Mouse (Mus musculus): Measurements from ENCODE around the gene Ppp1r12c.

GRCm38 (mm10) chr7:4536369-4536768 lies 34.9 kb upstream of the Ppp1r12c start:
- TF ChIP-seq EP300 (IDR thresholded peaks at IDR 0.05; ENCODE audit: low read depth in 1 of 2, low read length in 2 of 2) (no peak), CTCF (IDR thresholded peaks at IDR 0.05 in 2 of 3, conservative IDR thresholded peaks at IDR 0.05 in 1 of 3; ENCODE audit: control insufficient read depth in 1 of 3, insufficient read depth in 1 of 3, low read depth in 2 of 3, low read length in 3 of 3, poor library complexity in 1 of 3, severe bottlenecking in 1 of 3) (no peak), NRF1 (IDR thresholded peaks at IDR 0.05; ENCODE audit: insufficient read depth, low read depth, low read length, poor library complexity, severe bottlenecking) (no peak), E2F4 (IDR thresholded peaks at IDR 0.05; ENCODE audit: borderline replicate concordance, low read depth, low read length) (no peak), HCFC1 (IDR thresholded peaks at IDR 0.05; ENCODE audit: low read depth, low read length) (no peak), JUND (IDR thresholded peaks at IDR 0.05; ENCODE audit: low read depth, low read length) (no peak), ZNF384 (IDR thresholded peaks at IDR 0.05; ENCODE audit: low read depth, low read length) (no peak), TAL1 (IDR thresholded peaks at IDR 0.05; ENCODE audit: low read length) (no peak), POLR2A (IDR thresholded peaks at IDR 0.05; ENCODE audit: control insufficient read depth in 1 of 2, insufficient read depth in 1 of 2, low read depth in 1 of 2, low read length in 2 of 2, poor library complexity in 1 of 2) (no peak), GABPA (IDR thresholded peaks at IDR 0.05; ENCODE audit: low read depth, low read length) (no peak), MAFK (IDR thresholded peaks at IDR 0.05; ENCODE audit: borderline replicate concordance, low read depth, low read length) (no peak), ELF1 (IDR thresholded peaks at IDR 0.05; ENCODE audit: low read depth, low read length) (no peak), ZKSCAN1 (IDR thresholded peaks at IDR 0.05; ENCODE audit: low read depth, low read length) (no peak), GATA1 (IDR thresholded peaks at IDR 0.05; ENCODE audit: low read depth, low read length) (no peak)

All from MEL (cell line).